Comparison of ENCODE assay signal across 12 mouse cellular contexts in genomic region chr7:123982010-123982409, GRCm38 (mm10). TPM values are rescaled to one million over a fixed set of nuclear protein-coding genes. Genes with fewer than 3 reads are reported as not detected.
DNase-seq lines count a peak whose midpoint lies in the region; ATAC-seq and TF ChIP-seq lines count a peak whose summit lies in the region.
"Had no signal": no experiment of that assay in that cellular context is flagged by ENCODE, and none has a peak within 500 bp of the region (broad histone marks: within the 10 kb centered on the region; RNA-seq: fewer than 3 reads in every experiment).

No protein-coding gene starts in this region.

- H3K27me3 ChIP-seq in heart, embryonic 12.5 days (replicated peaks): peaks cover 81% of the 10 kb centered on the region
- H3K27me3 ChIP-seq in E14TG2a.4 (ENCODE audit: insufficient read depth, low read length): peaks cover 76% of the 10 kb centered on the region
- H3K27me3 ChIP-seq in forebrain, embryonic 14.5 days (replicated peaks; ENCODE audit: control insufficient read depth, insufficient read depth, low read length): peaks cover 58% of the 10 kb centered on the region
- peaks cover 86% of the 10 kb centered on the region for H3K27me3 ChIP-seq in midbrain, embryonic 10.5 days (ENCODE audit: low read depth, poor library complexity, severe bottlenecking)

- H3K9me3 ChIP-seq in heart, embryonic 12.5 days (replicated peaks): no peaks in the 10 kb centered on the region
- H3K9me3 ChIP-seq in E14TG2a.4 (ENCODE audit: low read length): no peaks in the 10 kb centered on the region
- no peaks in the 10 kb centered on the region for H3K9me3 ChIP-seq in forebrain, embryonic 14.5 days (replicated peaks; ENCODE audit: control insufficient read depth, low read length)
- no peaks in the 10 kb centered on the region for H3K9me3 ChIP-seq in midbrain, embryonic 10.5 days (replicated peaks)
- H3K9me3 ChIP-seq: liver, embryonic 12.5 days had no signal

- DNase-seq in heart, adult 9 months (ENCODE audit: low spot score in 2 of 2): no peak
- no peak for DNase-seq in forebrain, embryonic 14.5 days (ENCODE audit: low spot score)
- no peak for DNase-seq in midbrain, embryonic 10.5 days (ENCODE audit: low spot score)
- no peak for DNase-seq in cerebellum, adult 11-12 months
- no peak for DNase-seq in spleen, postnatal 10 days (ENCODE audit: low spot score in 2 of 2)
- DNase-seq in layer of hippocampus, postnatal 14 days (ENCODE audit: low spot score in 2 of 2): no peak
- DNase-seq: heart, adult 18-20 months had no signal

- H3K4me3 ChIP-seq in heart, embryonic 12.5 days: peak overlapping the region; percentile 81
- H3K4me3 ChIP-seq in E14TG2a.4 (replicated peaks; ENCODE audit: low read length): peak overlapping the region; percentile 84
- H3K4me3 ChIP-seq in forebrain, embryonic 14.5 days (ENCODE audit: low read depth, low read length): peak overlapping the region; percentile 53
- H3K4me3 ChIP-seq in midbrain, embryonic 10.5 days: peak overlapping the region; percentile 76
- H3K4me3 ChIP-seq: myocyte had no signal

- no peak overlapping the region for H3K27ac ChIP-seq in heart, embryonic 12.5 days (ENCODE audit: poor library complexity, severe bottlenecking)
- H3K27ac ChIP-seq in forebrain, embryonic 14.5 days (ENCODE audit: low read depth, low read length): no peak overlapping the region
- H3K27ac ChIP-seq in midbrain, embryonic 10.5 days (replicated peaks): no peak overlapping the region
- H3K27ac ChIP-seq: liver, embryonic 12.5 days had no signal

- WGBS in heart, embryonic 12.5 days: 4% methylated on average over 5 of the region's 5 CpGs
- under 1% methylated on average over 5 of the region's 5 CpGs for WGBS in forebrain, embryonic 14.5 days
- 4% methylated on average over 5 of the region's 5 CpGs for WGBS in midbrain, embryonic 10.5 days

- no peak for ATAC-seq in heart, embryonic 12.5 days (ENCODE audit: insufficient number of reproducible peaks, low FRiP score)
- no peak for ATAC-seq in forebrain, embryonic 14.5 days
- ATAC-seq: liver, embryonic 12.5 days had no signal

- no peaks in the 10 kb centered on the region for H3K36me3 ChIP-seq in heart, embryonic 12.5 days
- H3K36me3 ChIP-seq in E14TG2a.4 (ENCODE audit: insufficient read depth, low read length): no peaks in the 10 kb centered on the region
- no peaks in the 10 kb centered on the region for H3K36me3 ChIP-seq in forebrain, embryonic 14.5 days (ENCODE audit: control insufficient read depth, insufficient read depth, low read length)
- H3K36me3 ChIP-seq in midbrain, embryonic 10.5 days: no peaks in the 10 kb centered on the region
- H3K36me3 ChIP-seq: liver, embryonic 12.5 days had no signal

- TF ChIP-seq CTCF in E14TG2a.4 (conservative IDR thresholded peaks at IDR 0.05; ENCODE audit: low read length): no peak

- peak overlapping the region; percentile 100 for H3K4me2 ChIP-seq in heart, embryonic 12.5 days
- peak overlapping the region; percentile 95 for H3K4me2 ChIP-seq in forebrain, embryonic 14.5 days (ENCODE audit: low read length)

- no peak overlapping the region for H3K9ac ChIP-seq in heart, embryonic 12.5 days
- 0 out of 2 replicates have a peak overlapping the region, but pooled peaks have one; percentile 64 for H3K9ac ChIP-seq in forebrain, embryonic 14.5 days (ENCODE audit: low read length)
- H3K9ac ChIP-seq: liver, embryonic 12.5 days had no signal

- H3K4me1 ChIP-seq in heart, embryonic 12.5 days (replicated peaks): peaks cover 7% of the 10 kb centered on the region; the same call in 1 of the 2 replicates
- H3K4me1 ChIP-seq in E14TG2a.4 (replicated peaks; ENCODE audit: low read depth, low read length): peaks cover 17% of the 10 kb centered on the region
- no peaks in the 10 kb centered on the region for H3K4me1 ChIP-seq in forebrain, embryonic 14.5 days (ENCODE audit: control insufficient read depth, insufficient read depth, low read length)
- peaks cover 19% of the 10 kb centered on the region for H3K4me1 ChIP-seq in midbrain, embryonic 10.5 days
- H3K4me1 ChIP-seq: liver, embryonic 12.5 days had no signal

RNA-seq across cellular contexts. Expression of gene Hs3st4, which starts 0.7 kb away (rescaled TPM):
- polyA plus RNA-seq in heart, embryonic 12.5 days (2016; fragmentation: Nextera tagmentation; extraction: Ambion mirVana): 0.80 and 0.89 TPM in 2 replicates
- polyA plus RNA-seq in forebrain, embryonic 14.5 days (2014; fragmentation: Nextera tagmentation; extraction: Ambion mirVana): 3.9 and 5.8 TPM in 2 replicates
- polyA plus RNA-seq in midbrain, embryonic 10.5 days (2016; fragmentation: Nextera tagmentation; extraction: Ambion mirVana): 0.10 and 0.21 TPM in 2 replicates
- 10 to 100 TPM; 88.0 to 89.6 TPM for total RNA-seq in layer of hippocampus, postnatal 14 days (2021)
- polyA plus RNA-seq: C2C12; liver, embryonic 12.5 days; myocyte had no signal
